Mouse (Mus musculus) kidney, postnatal 0 days (tissue): ENCODE measurements around the gene Itga10. TPM values are rescaled to one million over a fixed set of nuclear protein-coding genes. Genes with fewer than 3 reads are reported as not detected.

Experiments used
- ATAC-seq: fragments of 200-750 bp; cut with Nextera tagmentation; replicated peaks from 2 replicates; pipeline ENCODE4 v1.8.0; 2017; ENCODE audit warnings: low read depth, moderate number of reproducible peaks, moderate TSS enrichment, moderate library complexity; ENCODE audit not compliant: low FRiP score
- DNase-seq: peaks from one replicate; pipeline ENCODE4 v3.0.0-alpha.2; 2016; ENCODE audit warnings: low spot score
- H3K27ac ChIP-seq: fragments of 300-500 bp; sonication (generic); 2 replicates; pipeline ENCODE4 v1.5.1; 2014; ENCODE audit warnings: mild to moderate bottlenecking
- H3K27me3 ChIP-seq: fragments of 300-500 bp; sonication (generic); 2 replicates; pipeline ENCODE4 v1.6.1; 2014; ENCODE audit warnings: low read length, mixed read lengths; ENCODE audit not compliant: insufficient read depth
- H3K36me3 ChIP-seq: fragments of 300-500 bp; sonication (generic); 2 replicates; pipeline ENCODE4 v1.6.1; 2014; ENCODE audit warnings: low read length, mixed read lengths; ENCODE audit not compliant: insufficient read depth
- H3K4me1 ChIP-seq: fragments of 300-500 bp; sonication (generic); replicated peaks from 2 replicates; pipeline ENCODE4 v1.6.1; 2014; ENCODE audit warnings: antibody characterized with exemption, low read length, mixed read lengths; ENCODE audit not compliant: insufficient read depth
- H3K4me2 ChIP-seq: fragments of 300-500 bp; sonication (generic); 2 replicates; pipeline ENCODE4 v1.6.1; 2014; ENCODE audit warnings: mild to moderate bottlenecking, low read length, moderate library complexity, mixed read lengths
- H3K4me3 ChIP-seq: fragments of 300-500 bp; sonication (generic); replicated peaks from 2 replicates; pipeline ENCODE4 v1.5.1; 2014; ENCODE audit warnings: low read depth, low read length
- H3K9ac ChIP-seq: fragments of 300-500 bp; sonication (generic); 2 replicates; pipeline ENCODE4 v1.6.1; 2014; ENCODE audit warnings: low read depth, low read length
- H3K9me3 ChIP-seq: fragments of 300-500 bp; sonication (generic); replicated peaks from 2 replicates; pipeline ENCODE4 v1.6.1; 2016; ENCODE audit warnings: low read length, inconsistent platforms, mixed read lengths
- CTCF ChIP-seq: IDR thresholded peaks from 2 replicates; pipeline ENCODE4 v1.5.1; 2016; ENCODE audit warnings: antibody characterized with exemption, low read depth, mild to moderate bottlenecking, moderate library complexity
- WGBS: fragments of 180-500 bp; shearing (Covaris S2); extraction: QIAGEN DNeasy Blood & Tissue Kit; methylation state at CpG from one replicate; pipeline ENCODE4 v1.1.7; 2014; 5-methylcytosine and 5-hydroxymethylcytosine counted together
- polyA plus RNA-seq: library from polyadenylated mRNA; unstranded; fragments of >200 nt; fragmentation: Nextera tagmentation; extraction: Ambion mirVana; gene quantifications from 2 replicates; pipeline ENCODE4 v1.2.1, GENCODE M21; 2015

The Itga10 gene
- polyA plus RNA-seq, 1 experiment from 2014 or later = 0.59 TPM

DNA sequence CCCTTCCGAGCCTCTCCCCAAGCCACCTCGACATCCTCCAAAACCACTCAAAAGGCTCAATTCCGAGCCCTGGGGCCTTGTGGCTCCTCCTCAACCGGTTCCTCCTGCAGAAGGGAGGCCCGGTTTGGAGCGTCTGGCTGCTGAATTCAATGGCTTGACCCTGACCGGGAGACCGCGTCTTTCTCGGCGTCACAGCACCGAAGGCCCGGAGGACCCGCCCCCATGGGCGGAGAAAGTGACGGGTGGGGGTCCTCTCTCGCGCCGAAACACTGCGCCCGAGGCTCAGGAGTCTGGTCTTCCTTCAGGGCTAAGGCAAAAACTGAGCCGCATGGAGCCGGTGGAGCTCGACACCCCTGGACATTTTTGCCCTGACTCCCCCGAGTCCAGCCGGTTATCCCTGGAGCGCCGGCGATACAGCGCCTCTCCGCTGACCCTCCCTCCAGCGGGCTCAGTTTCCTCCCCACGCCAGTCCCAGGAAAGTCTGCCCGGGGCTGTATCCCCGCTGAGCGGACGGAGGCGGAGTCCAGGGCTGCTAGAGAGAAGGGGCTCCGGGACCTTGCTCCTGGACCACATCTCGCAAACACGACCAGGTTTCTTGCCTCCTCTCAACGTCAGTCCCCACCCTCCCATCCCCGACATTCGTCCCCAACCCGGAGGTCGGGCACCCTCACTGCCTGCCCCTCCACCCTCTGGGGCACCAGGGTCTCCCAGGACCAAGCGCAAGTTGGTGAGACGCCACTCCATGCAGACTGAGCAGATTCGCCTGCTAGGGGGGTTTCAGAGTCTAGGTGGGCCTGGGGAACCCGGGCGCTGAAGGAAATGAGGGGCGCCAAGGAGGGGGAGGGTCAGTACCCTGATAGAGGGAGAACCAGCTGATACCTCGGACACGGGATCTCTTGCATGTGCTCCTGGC lies 47.0 kb upstream of the Itga10 start:
- H3K4me1 ChIP-seq = peaks cover 25% of the 10 kb centered on the region
- 3% methylated on average over 53 of the region's 54 CpGs for WGBS

DNA sequence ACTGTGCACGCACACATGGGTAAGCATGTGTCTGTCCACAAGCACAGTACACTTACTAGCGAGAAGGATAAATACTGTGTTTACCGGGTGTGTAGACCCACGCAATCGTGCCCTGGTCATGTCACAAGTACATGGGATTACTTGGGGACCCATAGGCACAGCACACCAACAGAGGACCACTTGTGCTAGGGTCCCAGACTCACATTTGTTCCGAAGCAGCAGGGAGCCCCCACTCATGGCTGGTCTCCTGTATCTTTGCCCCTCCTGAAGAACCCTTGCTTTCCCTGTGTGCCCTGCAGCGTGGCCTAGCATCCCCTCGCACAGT lies 46.4 kb upstream of the Itga10 start:
- no peak for DNase-seq
- Histone ChIP-seq H3K36me3 (no peaks in the 10 kb centered on the region), H3K27ac (no peak overlapping the region), H3K27me3 (0 out of 2 replicates have a peak, but pooled peaks cover 5% of the 10 kb centered on the region), H3K4me3 (peak overlapping the region; percentile 48), H3K4me1 (peaks cover 25% of the 10 kb centered on the region), H3K4me2 (no peak overlapping the region), H3K9me3 (no peaks in the 10 kb centered on the region), H3K9ac (no peak overlapping the region)
- 62% methylated on average over 8 of the region's 8 CpGs for WGBS
- ATAC-seq = no peak
- no peak for TF ChIP-seq CTCF

More for the DNA sequence above, 47.0 kb upstream of the Itga10 start:
- H3K27me3 ChIP-seq = 0 out of 2 replicates have a peak, but pooled peaks cover 5% of the 10 kb centered on the region
- peak overlapping the region; percentile 48 for H3K4me3 ChIP-seq
- no peak for ATAC-seq
- peak overlapping the region; percentile 84 for H3K4me2 ChIP-seq
- peak overlapping the region; percentile 62 for H3K9ac ChIP-seq
- DNase-seq = peak; percentile 80
- H3K9me3 ChIP-seq = no peaks in the 10 kb centered on the region
- H3K27ac ChIP-seq = peak overlapping the region; percentile 47; the same call in 1 of the 2 replicates
- H3K36me3 ChIP-seq = no peaks in the 10 kb centered on the region
- no peak for TF ChIP-seq CTCF

- no peak for ATAC-seq
Observed at GRCm38 (mm10) chr3:96599411-96599810, 46.0 kb upstream of the Itga10 start.

GRCm38 (mm10) chr3:96600639-96601250 lies 44.6 kb upstream of the Itga10 start, which contains the start of gene Lix1l:
TSS of gene Lix1l (plus strand) at chr3:96601149.
- H3K27me3 ChIP-seq = 0 out of 2 replicates have a peak, but pooled peaks cover 2% of the 10 kb centered on the region

More at GRCm38 (mm10) chr3:96599411-96599810, 46.0 kb upstream of the Itga10 start:
- Histone ChIP-seq H3K9ac (no peak overlapping the region), H3K4me3 (no peak overlapping the region), H3K27me3 (0 out of 2 replicates have a peak, but pooled peaks cover 5% of the 10 kb centered on the region), H3K9me3 (no peaks in the 10 kb centered on the region), H3K4me1 (peaks cover 25% of the 10 kb centered on the region), H3K27ac (no peak overlapping the region), H3K4me2 (no peak overlapping the region), H3K36me3 (no peaks in the 10 kb centered on the region)
- no peak for TF ChIP-seq CTCF
- 93% methylated on average over 3 of the region's 3 CpGs for WGBS
- no peak for DNase-seq

DNA sequence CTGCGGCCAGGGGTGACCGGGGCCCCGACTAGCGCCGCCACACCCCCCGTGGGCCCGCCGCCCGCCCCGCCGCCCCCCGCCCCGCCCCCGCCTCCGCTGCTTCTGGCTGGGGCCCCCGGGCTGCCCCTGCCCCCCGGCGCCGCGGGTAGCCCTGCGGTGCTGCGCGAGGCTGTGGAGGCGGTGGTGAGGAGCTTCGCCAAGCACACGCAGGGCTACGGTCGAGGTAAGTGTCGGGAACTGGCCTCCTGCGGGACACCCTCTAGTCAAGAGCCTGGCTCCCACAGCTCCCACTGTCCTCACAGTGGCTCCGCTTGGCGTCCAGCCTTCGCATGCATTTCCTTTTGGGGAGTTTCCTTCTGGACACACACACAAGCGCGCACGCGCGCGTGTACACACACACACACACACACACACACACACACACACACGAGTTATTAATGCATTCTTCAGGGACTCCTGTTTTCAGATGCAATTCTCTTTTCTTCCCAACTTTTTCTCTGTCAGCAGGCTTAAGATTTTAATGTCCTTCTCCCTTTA lies 44.1 kb upstream of the Itga10 start:
- DNase-seq (peak; percentile 84), ATAC-seq (peak; percentile 50)

More at GRCm38 (mm10) chr3:96600639-96601250, 44.6 kb upstream of the Itga10 start, which contains the start of gene Lix1l:
- Histone ChIP-seq H3K9ac (peak within 1 kb of the TSS; percentile 81), H3K4me1 (peaks cover 25% of the 10 kb centered on the region), H3K36me3 (no peaks in the 10 kb centered on the region), H3K4me3 (peak within 1 kb of the TSS; percentile 72), H3K4me2 (peak within 1 kb of the TSS; percentile 84), H3K9me3 (no peaks in the 10 kb centered on the region), H3K27ac (peak within 1 kb of the TSS; percentile 95)
- ATAC-seq (peak; percentile 90), DNase-seq (peak; percentile 100)
- no peak for TF ChIP-seq CTCF
- 1% methylated on average over 27 of the region's 27 CpGs for WGBS

More for the DNA sequence above, 44.1 kb upstream of the Itga10 start:
- H3K36me3 ChIP-seq = no peaks in the 10 kb centered on the region
- peak overlapping the region; percentile 84 for H3K4me2 ChIP-seq
- no peaks in the 10 kb centered on the region for H3K27me3 ChIP-seq
- no peak for TF ChIP-seq CTCF
- H3K4me3 ChIP-seq = peak overlapping the region; percentile 72
- H3K27ac ChIP-seq = peak overlapping the region; percentile 95
- H3K9ac ChIP-seq = peak overlapping the region; percentile 81
- 2% methylated on average over 24 of the region's 40 CpGs for WGBS
- peaks cover 21% of the 10 kb centered on the region for H3K4me1 ChIP-seq
- H3K9me3 ChIP-seq = no peaks in the 10 kb centered on the region
